Mouse (Mus musculus) lung, postnatal 0 days (tissue): Measurements from ENCODE around the gene Large1. TPM values are rescaled to one million over a fixed set of nuclear protein-coding genes. Genes with fewer than 3 reads are reported as not detected.

Experiments
- ATAC-seq: fragments of 200-750 bp; cut with Nextera tagmentation; 2 replicates; pipeline ENCODE4 v1.8.0; 2017; ENCODE audit warnings: moderate library complexity
- DNase-seq: peaks from one replicate; pipeline ENCODE4 v3.0.0-alpha.2; 2016; ENCODE audit warnings: low spot score
- H3K27ac ChIP-seq: fragments of 300-500 bp; sonication (generic); 2 replicates; pipeline ENCODE4 v1.5.1; 2014; ENCODE audit warnings: antibody characterized with exemption, mild to moderate bottlenecking, low read length, mixed read lengths
- H3K27me3 ChIP-seq: fragments of 300-500 bp; sonication (generic); replicated peaks from 2 replicates; pipeline ENCODE4 v1.6.1; 2014; ENCODE audit warnings: low read length, mixed read lengths; ENCODE audit not compliant: insufficient read depth
- H3K36me3 ChIP-seq: fragments of 300-500 bp; sonication (generic); 2 replicates; pipeline ENCODE4 v1.6.1; 2014; ENCODE audit warnings: low read length, mixed read lengths; ENCODE audit not compliant: insufficient read depth
- H3K4me1 ChIP-seq: fragments of 300-500 bp; sonication (generic); 2 replicates; pipeline ENCODE4 v1.6.1; 2014; ENCODE audit warnings: antibody characterized with exemption, low read depth, low read length, mixed read lengths; ENCODE audit not compliant: insufficient read depth
- H3K4me2 ChIP-seq: fragments of 300-500 bp; sonication (generic); replicated peaks from 2 replicates; pipeline ENCODE4 v1.6.1; 2014; ENCODE audit warnings: low read depth, mild to moderate bottlenecking, low read length, moderate library complexity, mixed read lengths
- H3K4me3 ChIP-seq: fragments of 300-500 bp; sonication (generic); 2 replicates; pipeline ENCODE4 v1.5.1; 2014; ENCODE audit warnings: low read depth, low read length
- H3K9ac ChIP-seq: fragments of 300-500 bp; sonication (generic); replicated peaks from 2 replicates; pipeline ENCODE4 v1.6.1; 2014; ENCODE audit warnings: low read depth, mild to moderate bottlenecking
- H3K9me3 ChIP-seq: fragments of 300-500 bp; sonication (generic); 2 replicates; pipeline ENCODE4 v1.6.1; 2016; ENCODE audit warnings: low read length, mixed read lengths
- CTCF ChIP-seq: IDR thresholded peaks from 2 replicates; pipeline ENCODE4 v1.5.1; 2016; ENCODE audit warnings: antibody characterized with exemption, mild to moderate bottlenecking
- EP300 ChIP-seq: IDR thresholded peaks from 2 replicates; pipeline ENCODE4 v1.6.1; 2016; ENCODE audit warnings: antibody characterized with exemption, mild to moderate bottlenecking, control low read depth
- WGBS: fragments of 180-500 bp; shearing (Covaris S2); extraction: QIAGEN DNeasy Blood & Tissue Kit; methylation state at CpG from one replicate; pipeline ENCODE4 v1.1.7; 2014; 5-methylcytosine and 5-hydroxymethylcytosine counted together
- polyA plus RNA-seq: library from polyadenylated mRNA; unstranded; fragments of >200 nt; fragmentation: Nextera tagmentation; extraction: Ambion mirVana; gene quantifications from 2 replicates; pipeline ENCODE4 v1.2.1, GENCODE M21; 2015

Gene Large1
- polyA plus RNA-seq, 1 experiment from 2014 or later = 5.2 TPM

- 26% methylated on average over 1 of the region's 1 CpGs for WGBS
- Histone ChIP-seq H3K4me2 (no peak overlapping the region), H3K9me3 (no peaks in the 10 kb centered on the region), H3K9ac (no peak overlapping the region), H3K36me3 (no peaks in the 10 kb centered on the region), H3K4me3 (no peak overlapping the region), H3K27me3 (no peaks in the 10 kb centered on the region), H3K27ac (no peak overlapping the region), H3K4me1 (no peaks in the 10 kb centered on the region)
- TF ChIP-seq CTCF (no peak), EP300 (no peak)
- ATAC-seq = no peak
- DNase-seq = no peak
These were observed 521.0 kb downstream of the Large1 start for GRCm38 (mm10) chr8:72832371-72832770.

GRCm38 (mm10) chr8:72817655-72818349 is 535.5 kb downstream of the Large1 start:
- Histone ChIP-seq H3K4me2 (no peak overlapping the region), H3K4me1 (no peaks in the 10 kb centered on the region), H3K9me3 (no peaks in the 10 kb centered on the region), H3K27ac (no peak overlapping the region), H3K36me3 (no peaks in the 10 kb centered on the region), H3K27me3 (no peaks in the 10 kb centered on the region), H3K4me3 (no peak overlapping the region), H3K9ac (no peak overlapping the region)
- WGBS = 88% methylated on average over 5 of the region's 5 CpGs
- TF ChIP-seq CTCF = no peak
- no peak for TF ChIP-seq EP300
- no peak for ATAC-seq
- DNase-seq = peak; percentile 5

- Histone ChIP-seq H3K27ac (no peak overlapping the region), H3K4me2 (no peak overlapping the region), H3K4me1 (no peaks in the 10 kb centered on the region), H3K4me3 (no peak overlapping the region), H3K9me3 (no peaks in the 10 kb centered on the region), H3K9ac (no peak overlapping the region), H3K36me3 (no peaks in the 10 kb centered on the region), H3K27me3 (no peaks in the 10 kb centered on the region)
- TF ChIP-seq CTCF = no peak
- TF ChIP-seq EP300 = no peak
- DNase-seq (no peak), ATAC-seq (no peak)
These were observed 536.7 kb downstream of the Large1 start for GRCm38 (mm10) chr8:72816679-72817078.

- 73% methylated on average over 7 of the region's 7 CpGs for WGBS
- Histone ChIP-seq H3K9ac (no peak overlapping the region), H3K27ac (no peak overlapping the region), H3K4me3 (no peak overlapping the region), H3K36me3 (no peaks in the 10 kb centered on the region), H3K27me3 (no peaks in the 10 kb centered on the region), H3K4me1 (no peaks in the 10 kb centered on the region), H3K9me3 (no peaks in the 10 kb centered on the region), H3K4me2 (no peak overlapping the region)
- peak; percentile 53 for DNase-seq
- peak; percentile 52 for ATAC-seq
- TF ChIP-seq EP300 (no peak), CTCF (peak; percentile 31; the same call in 1 of the 2 replicates)
These were observed 537.7 kb downstream of the Large1 start for GRCm38 (mm10) chr8:72815681-72816080.

- no peak overlapping the region for H3K4me3 ChIP-seq
- no peak overlapping the region for H3K27ac ChIP-seq
- no peaks in the 10 kb centered on the region for H3K27me3 ChIP-seq
- WGBS = 78% methylated on average over 3 of the region's 3 CpGs
- no peak overlapping the region for H3K4me2 ChIP-seq
- no peak for DNase-seq
- H3K9me3 ChIP-seq = no peaks in the 10 kb centered on the region
- TF ChIP-seq CTCF = peak; percentile 37
- TF ChIP-seq EP300 = no peak
- no peaks in the 10 kb centered on the region for H3K4me1 ChIP-seq
- H3K36me3 ChIP-seq = no peaks in the 10 kb centered on the region
- no peak overlapping the region for H3K9ac ChIP-seq
- no peak for ATAC-seq
These were observed 540.6 kb downstream of the Large1 start for GRCm38 (mm10) chr8:72812690-72813089.

- TF ChIP-seq EP300 (no peak), CTCF (no peak)
- Histone ChIP-seq H3K9me3 (no peaks in the 10 kb centered on the region), H3K4me3 (no peak overlapping the region), H3K36me3 (no peaks in the 10 kb centered on the region), H3K4me2 (no peak overlapping the region), H3K27ac (no peak overlapping the region), H3K9ac (no peak overlapping the region), H3K27me3 (no peaks in the 10 kb centered on the region), H3K4me1 (no peaks in the 10 kb centered on the region)
- ATAC-seq (no peak), DNase-seq (no peak)
- WGBS = 87% methylated on average over 2 of the region's 2 CpGs
These were observed 551.8 kb downstream of the Large1 start for GRCm38 (mm10) chr8:72801583-72801982.
